ENCODE assay signal across 8 mouse cellular contexts in genomic region chr1:160717742-160718141, GRCm38 (mm10).
A peak's percentile ranks its signal among the peaks of the same experiment; 100 is the strongest.
DNase-seq lines count a peak whose midpoint lies in the region; ATAC-seq and TF ChIP-seq lines count a peak whose summit lies in the region.
"Had no signal": no experiment of that assay in that cellular context is flagged by ENCODE, and none has a peak within 500 bp of the region (broad histone marks: within the 10 kb centered on the region; RNA-seq: fewer than 3 reads in every experiment).

No protein-coding gene starts in this region.

- H3K36me3 ChIP-seq in intestine, postnatal 0 days (ENCODE audit: control insufficient read depth, insufficient read depth): no peaks in the 10 kb centered on the region; the same call in 1 of the 2 replicates
- no peaks in the 10 kb centered on the region for H3K36me3 ChIP-seq in intestine, embryonic 15.5 days
- H3K36me3 ChIP-seq in ES-E14 (ENCODE audit: control insufficient read depth, insufficient read depth, low read length, poor library complexity, severe bottlenecking): no peaks in the 10 kb centered on the region
- no peaks in the 10 kb centered on the region for H3K36me3 ChIP-seq in kidney, embryonic 15.5 days

- H3K4me1 ChIP-seq in intestine, postnatal 0 days (replicated peaks; ENCODE audit: control insufficient read depth, insufficient read depth, low read length): no peaks in the 10 kb centered on the region
- H3K4me1 ChIP-seq in intestine, embryonic 15.5 days (replicated peaks): no peaks in the 10 kb centered on the region
- no peaks in the 10 kb centered on the region for H3K4me1 ChIP-seq in ES-E14 (ENCODE audit: control insufficient read depth in 2 of 2, insufficient read depth in 2 of 2, low read length in 2 of 2, poor library complexity in 1 of 2)
- H3K4me1 ChIP-seq in kidney, embryonic 15.5 days: no peaks in the 10 kb centered on the region
- H3K4me1 ChIP-seq: embryonic facial prominence, embryonic 12.5 days had no signal

- no peak overlapping the region for H3K9ac ChIP-seq in intestine, postnatal 0 days (ENCODE audit: low read depth, low read length)
- no peak overlapping the region for H3K9ac ChIP-seq in intestine, embryonic 15.5 days
- no peak overlapping the region for H3K9ac ChIP-seq in ES-E14 (ENCODE audit: insufficient read depth, low read depth, low read length, poor library complexity, severe bottlenecking)
- H3K9ac ChIP-seq in kidney, embryonic 15.5 days: no peak overlapping the region
- H3K9ac ChIP-seq: embryonic facial prominence, embryonic 12.5 days had no signal

- WGBS in intestine, postnatal 0 days: 13% methylated on average over 3 of the region's 3 CpGs
- WGBS in intestine, embryonic 15.5 days: 12% methylated on average over 3 of the region's 3 CpGs
- 16% methylated on average over 3 of the region's 3 CpGs for WGBS in kidney, embryonic 15.5 days

- TF ChIP-seq CTCF in intestine, postnatal 0 days (IDR thresholded peaks at IDR 0.05; ENCODE audit: low read depth): peak; percentile 71

- no peak overlapping the region for H3K4me3 ChIP-seq in intestine, postnatal 0 days (ENCODE audit: low read depth, low read length)
- no peak overlapping the region for H3K4me3 ChIP-seq in intestine, embryonic 15.5 days (replicated peaks)
- H3K4me3 ChIP-seq in ES-E14 (ENCODE audit: insufficient read depth in 1 of 2, low read depth in 1 of 2, low read length in 2 of 2, poor library complexity in 1 of 2, severe bottlenecking in 1 of 2): no peak overlapping the region
- H3K4me3 ChIP-seq in kidney, embryonic 15.5 days (replicated peaks): no peak overlapping the region
- H3K4me3 ChIP-seq: embryonic facial prominence, embryonic 12.5 days had no signal

- no peaks in the 10 kb centered on the region for H3K9me3 ChIP-seq in intestine, postnatal 0 days (ENCODE audit: control insufficient read depth)
- H3K9me3 ChIP-seq in intestine, embryonic 15.5 days: no peaks in the 10 kb centered on the region
- H3K9me3 ChIP-seq in ES-E14 (ENCODE audit: control insufficient read depth, insufficient read depth, low read depth, low read length): no peaks in the 10 kb centered on the region
- H3K9me3 ChIP-seq in kidney, embryonic 15.5 days (replicated peaks): no peaks in the 10 kb centered on the region
- H3K9me3 ChIP-seq: embryonic facial prominence, embryonic 12.5 days had no signal

- H3K27ac ChIP-seq in intestine, postnatal 0 days (ENCODE audit: low read depth, low read length): no peak overlapping the region
- H3K27ac ChIP-seq in intestine, embryonic 15.5 days: no peak overlapping the region
- no peak overlapping the region for H3K27ac ChIP-seq in ES-E14 (ENCODE audit: insufficient read depth, low read depth, low read length, poor library complexity, severe bottlenecking)
- no peak overlapping the region for H3K27ac ChIP-seq in kidney, embryonic 15.5 days
- H3K27ac ChIP-seq: embryonic facial prominence, embryonic 12.5 days had no signal

- ATAC-seq in intestine, postnatal 0 days: no peak
- no peak for ATAC-seq in intestine, embryonic 15.5 days
- no peak for ATAC-seq in erythroblast, adult 5-6 weeks (replicated peaks; ENCODE audit: low FRiP score, poor library complexity, severe bottlenecking)
- no peak for ATAC-seq in kidney, embryonic 15.5 days (replicated peaks; ENCODE audit: low FRiP score)

- in situ Hi-C loops in ES-E14 (cut with MboI; ENCODE audit: low sequenced_read_pairs in 2 of 2, unreplicated experiment in 2 of 2): loop anchor here in 1 of 2 experiments (25.0 kb wide), 2 partner anchors 155 to 305 kb away; no protein-coding TSS in a partner anchor

- no peaks in the 10 kb centered on the region for H3K27me3 ChIP-seq in intestine, postnatal 0 days (replicated peaks; ENCODE audit: control insufficient read depth, insufficient read depth, low read length)
- no peaks in the 10 kb centered on the region for H3K27me3 ChIP-seq in intestine, embryonic 15.5 days (replicated peaks)
- no peaks in the 10 kb centered on the region for H3K27me3 ChIP-seq in kidney, embryonic 15.5 days
- H3K27me3 ChIP-seq: embryonic facial prominence, embryonic 12.5 days had no signal

- H3K4me2 ChIP-seq in intestine, postnatal 0 days (replicated peaks; ENCODE audit: low read depth): no peak overlapping the region
- no peak overlapping the region for H3K4me2 ChIP-seq in intestine, embryonic 15.5 days (replicated peaks)
- H3K4me2 ChIP-seq in kidney, embryonic 15.5 days: no peak overlapping the region
- H3K4me2 ChIP-seq: embryonic facial prominence, embryonic 12.5 days had no signal

- DNase-seq in 416B (ENCODE audit: low read depth) (peak; percentile 66), ES-E14 (ENCODE audit: low read depth, low spot score) (no peak)
- DNase-seq in forelimb bud, embryonic 11.5 days (ENCODE audit: low read depth, low spot score): peak; percentile 52

TF ChIP-seq in ES-E14, 5 proteins besides CTCF, POLR2A, EP300 and RAD21:
- peak; percentile 67 for TF ChIP-seq ZC3H11A (IDR thresholded peaks at IDR 0.05; ENCODE audit: borderline replicate concordance, low read depth, low read length)
- no peak for TF ChIP-seq ZNF384 (IDR thresholded peaks at IDR 0.05; ENCODE audit: low read depth, low read length)
